Mouse (Mus musculus) lung, postnatal 0 days (tissue): ENCODE results near the gene Eif4g3.

ENCODE experiments used
- CTCF ChIP-seq: IDR thresholded peaks from 2 replicates; pipeline ENCODE4 v1.5.1; 2016; ENCODE audit warnings: antibody characterized with exemption, mild to moderate bottlenecking
- EP300 ChIP-seq: IDR thresholded peaks from 2 replicates; pipeline ENCODE4 v1.6.1; 2016; ENCODE audit warnings: antibody characterized with exemption, mild to moderate bottlenecking, control low read depth

DNA sequence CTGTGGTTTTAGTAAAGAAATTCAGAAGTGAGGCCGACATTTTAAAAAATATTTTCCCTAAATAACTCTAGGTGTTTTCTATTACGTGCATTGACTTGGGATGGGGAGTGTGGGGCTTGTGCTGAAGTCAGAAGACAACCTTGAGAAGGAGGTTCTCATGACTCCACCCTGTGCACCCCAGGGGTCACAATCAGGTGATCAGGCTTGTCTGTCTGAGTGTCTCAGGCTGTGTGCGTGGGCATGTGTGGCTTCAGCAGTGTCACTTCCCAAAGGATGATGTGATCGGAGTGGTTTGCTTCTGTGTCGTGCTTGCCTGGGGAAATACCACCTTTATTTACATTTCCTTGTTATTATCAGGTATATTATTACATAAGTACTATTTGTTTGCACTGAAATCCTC, 226.5 kb downstream of the Eif4g3 start:
- TF ChIP-seq CTCF: no peak
- no peak for TF ChIP-seq EP300
